Mouse (Mus musculus) hindbrain, embryonic 10.5 days (tissue): Measurements from ENCODE around the gene Gm7298. TPM values are rescaled to one million over a fixed set of nuclear protein-coding genes. Genes with fewer than 3 reads are reported as not detected.
"Not testable (repeated sequence)": the region's sequence is repeated elsewhere in the genome, so short reads cannot be mapped to it uniquely, and the experiment has no call there.

Experiments
- DNase-seq: peaks from one replicate; pipeline ENCODE4 v3.0.0-alpha.2; 2017; ENCODE audit warnings: low spot score
- H3K27ac ChIP-seq: fragments of 300-500 bp; sonication (generic); 2 replicates; pipeline ENCODE4 v1.5.1; 2016; ENCODE audit warnings: mild to moderate bottlenecking, moderate library complexity
- H3K27me3 ChIP-seq: fragments of 300-500 bp; sonication (generic); 2 replicates; pipeline ENCODE4 v1.6.1; 2016; ENCODE audit warnings: mild to moderate bottlenecking; ENCODE audit not compliant: poor library complexity, insufficient read depth, severe bottlenecking
- H3K36me3 ChIP-seq: fragments of 300-500 bp; sonication (generic); 2 replicates; pipeline ENCODE4 v1.6.1; 2016; ENCODE audit warnings: mild to moderate bottlenecking, moderate library complexity
- H3K4me1 ChIP-seq: fragments of 300-500 bp; sonication (generic); replicated peaks from 2 replicates; pipeline ENCODE4 v1.6.1; 2016; ENCODE audit warnings: mild to moderate bottlenecking
- H3K4me3 ChIP-seq: fragments of 300-500 bp; sonication (generic); 2 replicates; pipeline ENCODE4 v1.5.1; 2016; ENCODE audit warnings: mild to moderate bottlenecking, moderate library complexity
- H3K9me3 ChIP-seq: fragments of 300-500 bp; sonication (generic); 2 replicates; pipeline ENCODE4 v1.6.1; 2016; ENCODE audit warnings: mild to moderate bottlenecking, moderate library complexity
- WGBS: fragments of 180-500 bp; shearing (Covaris S2); methylation state at CpG from one replicate; pipeline ENCODE4 v1.1.7; 2016; 5-methylcytosine and 5-hydroxymethylcytosine counted together
- polyA plus RNA-seq: library from polyadenylated mRNA; unstranded; fragments of >200 nt; fragmentation: Nextera tagmentation; extraction: Ambion mirVana; gene quantifications from 2 replicates; pipeline ENCODE4 v1.2.1, GENCODE M21; 2016

Gene Gm7298
- polyA plus RNA-seq = not detected in 2 replicates

- H3K27me3 ChIP-seq = no peaks in the 10 kb centered on the region
- no peaks in the 10 kb centered on the region for H3K4me1 ChIP-seq
- no peak for DNase-seq
- WGBS = 76% methylated on average over 3 of the region's 3 CpGs
- no peak within 1 kb of the TSS for H3K27ac ChIP-seq
- no peaks in the 10 kb centered on the region for H3K36me3 ChIP-seq
- H3K9me3 ChIP-seq = no peaks in the 10 kb centered on the region
- no peak within 1 kb of the TSS for H3K4me3 ChIP-seq
Measured at GRCm38 (mm10) chr6:121732632-121733031, at the start of gene Gm7298. Gm7298 (plus strand) TSS chr6:121732932.

GRCm38 (mm10) chr6:121828034-121828433 is 95.3 kb downstream of the Gm7298 start:
- no peak for DNase-seq
- no peak overlapping the region for H3K27ac ChIP-seq
- no peaks in the 10 kb centered on the region for H3K36me3 ChIP-seq
- H3K4me3 ChIP-seq = no peak overlapping the region
- no peaks in the 10 kb centered on the region for H3K27me3 ChIP-seq
- H3K9me3 ChIP-seq = peaks cover 5% of the 10 kb centered on the region; the same call in 1 of the 2 replicates
- WGBS = 79% methylated on average over 4 of the region's 4 CpGs
- no peaks in the 10 kb centered on the region for H3K4me1 ChIP-seq

- Histone ChIP-seq H3K4me1 (no peaks in the 10 kb centered on the region), H3K27ac (no peak overlapping the region), H3K9me3 (peaks cover 9% of the 10 kb centered on the region; the same call in 1 of the 2 replicates), H3K4me3 (no peak overlapping the region), H3K36me3 (no peaks in the 10 kb centered on the region), H3K27me3 (no peaks in the 10 kb centered on the region)
- WGBS = 90% methylated on average over 1 of the region's 1 CpGs
- no peak for DNase-seq
Measured at GRCm38 (mm10) chr6:121836361-121836760, 103.6 kb downstream of the Gm7298 start.

- H3K9me3 ChIP-seq, H3K27ac ChIP-seq, H3K4me3 ChIP-seq, DNase-seq, H3K36me3 ChIP-seq, H3K27me3 ChIP-seq, H3K4me1 ChIP-seq: not testable (repeated sequence)
- 81% methylated on average over 4 of the region's 4 CpGs for WGBS
Measured at GRCm38 (mm10) chr6:121838271-121838670, 105.5 kb downstream of the Gm7298 start, which contains the start of gene Mug1. Mug1 (plus strand) TSS chr6:121838541.

Other genes starting within 250 kb of the Gm7298 start
- gene A2m, start 97.6 kb upstream of the Gm7298 start, polyA plus RNA-seq = 2.5 and 2.6 TPM in 2 replicates
- gene Mug1, start 105.6 kb downstream of the Gm7298 start, polyA plus RNA-seq = not detected in 2 replicates